Mouse (Mus musculus): ENCODE data around the gene Gm7247. TPM values are rescaled to one million over a fixed set of nuclear protein-coding genes. Genes with fewer than 3 reads are reported as not detected.

Gm7247 gene
- polyA plus RNA-seq, 1 experiment, result not detected

- no peaks in the 10 kb centered on the region for H3K36me3 ChIP-seq (ENCODE audit: control insufficient read depth, insufficient read depth)
Observed at GRCm38 (mm10) chr14:51382805-51383204, 21.2 kb downstream of the Gm7247 start.

GRCm38 (mm10) chr14:51384351-51384750, 22.8 kb downstream of the Gm7247 start:
- no peak overlapping the region for H3ac ChIP-seq (ENCODE audit: control insufficient read depth, insufficient read length)
- H3K4me3 ChIP-seq, result no peak overlapping the region
- H3K27me3 ChIP-seq (ENCODE audit: control insufficient read depth, insufficient read depth, insufficient read length), result no peaks in the 10 kb centered on the region
- TF ChIP-seq POLR2A (IDR thresholded peaks at IDR 0.05; ENCODE audit: insufficient read length, low read depth) (no peak), E2F4 (IDR thresholded peaks at IDR 0.05; ENCODE audit: insufficient read depth) (no peak), SRF (IDR thresholded peaks at IDR 0.05; ENCODE audit: control insufficient read depth, insufficient read length, low read depth) (no peak), CEBPB (IDR thresholded peaks at IDR 0.05; ENCODE audit: insufficient read depth, poor library complexity, severe bottlenecking) (no peak), MYOD1 (IDR thresholded peaks at IDR 0.05; ENCODE audit: control insufficient read depth in 1 of 3, insufficient read length in 2 of 3, low read depth in 2 of 3) (no peak), REST (IDR thresholded peaks at IDR 0.05; ENCODE audit: insufficient read depth, insufficient read length) (no peak), MYOG (IDR thresholded peaks at IDR 0.05; ENCODE audit: control insufficient read depth in 1 of 3, insufficient read depth in 1 of 3, insufficient read length in 2 of 3, low read depth in 2 of 3) (no peak), TCF12 (IDR thresholded peaks at IDR 0.05; ENCODE audit: insufficient read depth, poor library complexity, severe bottlenecking) (no peak), USF1 (IDR thresholded peaks at IDR 0.05; ENCODE audit: low read depth) (no peak), MAX (IDR thresholded peaks at IDR 0.05; ENCODE audit: low read depth) (no peak), TCF3 (IDR thresholded peaks at IDR 0.05; ENCODE audit: insufficient read length, low read depth) (no peak), POLR2AphosphoS2 (IDR thresholded peaks at IDR 0.05; ENCODE audit: insufficient read length, low read depth) (no peak)
- no peaks in the 10 kb centered on the region for H3K79me2 ChIP-seq (ENCODE audit: control insufficient read depth, insufficient read depth)
- H3K4me2 ChIP-seq (ENCODE audit: low read depth), result no peak overlapping the region
- no peaks in the 10 kb centered on the region for H3K36me3 ChIP-seq (ENCODE audit: control insufficient read depth, insufficient read depth)

More at GRCm38 (mm10) chr14:51382805-51383204, 21.2 kb downstream of the Gm7247 start:
- Histone ChIP-seq H3K79me2 (ENCODE audit: control insufficient read depth, insufficient read depth) (no peaks in the 10 kb centered on the region), H3ac (ENCODE audit: control insufficient read depth, insufficient read length) (no peak overlapping the region), H3K4me3 (no peak overlapping the region), H3K4me2 (ENCODE audit: low read depth) (no peak overlapping the region), H3K27me3 (ENCODE audit: control insufficient read depth, insufficient read depth, insufficient read length) (no peaks in the 10 kb centered on the region)
- TF ChIP-seq POLR2AphosphoS2 (IDR thresholded peaks at IDR 0.05; ENCODE audit: insufficient read length, low read depth) (no peak), MYOD1 (IDR thresholded peaks at IDR 0.05; ENCODE audit: control insufficient read depth in 1 of 3, insufficient read length in 2 of 3, low read depth in 2 of 3) (no peak), MYOG (IDR thresholded peaks at IDR 0.05; ENCODE audit: control insufficient read depth in 1 of 3, insufficient read depth in 1 of 3, insufficient read length in 2 of 3, low read depth in 2 of 3) (no peak), CEBPB (IDR thresholded peaks at IDR 0.05; ENCODE audit: insufficient read depth, poor library complexity, severe bottlenecking) (no peak), E2F4 (IDR thresholded peaks at IDR 0.05; ENCODE audit: insufficient read depth) (no peak), REST (IDR thresholded peaks at IDR 0.05; ENCODE audit: insufficient read depth, insufficient read length) (no peak), USF1 (IDR thresholded peaks at IDR 0.05; ENCODE audit: low read depth) (no peak), MAX (IDR thresholded peaks at IDR 0.05; ENCODE audit: low read depth) (no peak), TCF12 (IDR thresholded peaks at IDR 0.05; ENCODE audit: insufficient read depth, poor library complexity, severe bottlenecking) (no peak), TCF3 (IDR thresholded peaks at IDR 0.05; ENCODE audit: insufficient read length, low read depth) (no peak), SRF (IDR thresholded peaks at IDR 0.05; ENCODE audit: control insufficient read depth, insufficient read length, low read depth) (no peak), POLR2A (IDR thresholded peaks at IDR 0.05; ENCODE audit: insufficient read length, low read depth) (no peak)

GRCm38 (mm10) chr14:51385741-51386140, 24.2 kb downstream of the Gm7247 start:
- no peaks in the 10 kb centered on the region for H3K79me2 ChIP-seq (ENCODE audit: control insufficient read depth, insufficient read depth)
- no peaks in the 10 kb centered on the region for H3K27me3 ChIP-seq (ENCODE audit: control insufficient read depth, insufficient read depth, insufficient read length)
- no peak overlapping the region for H3K4me2 ChIP-seq (ENCODE audit: low read depth)
- no peak overlapping the region for H3K4me3 ChIP-seq
- no peaks in the 10 kb centered on the region for H3K36me3 ChIP-seq (ENCODE audit: control insufficient read depth, insufficient read depth)
- no peak overlapping the region for H3ac ChIP-seq (ENCODE audit: control insufficient read depth, insufficient read length)
- TF ChIP-seq USF1 (IDR thresholded peaks at IDR 0.05; ENCODE audit: low read depth) (no peak), SRF (IDR thresholded peaks at IDR 0.05; ENCODE audit: control insufficient read depth, insufficient read length, low read depth) (no peak), MAX (IDR thresholded peaks at IDR 0.05; ENCODE audit: low read depth) (no peak), POLR2A (IDR thresholded peaks at IDR 0.05; ENCODE audit: insufficient read length, low read depth) (no peak), TCF12 (IDR thresholded peaks at IDR 0.05; ENCODE audit: insufficient read depth, poor library complexity, severe bottlenecking) (no peak), MYOD1 (IDR thresholded peaks at IDR 0.05; ENCODE audit: control insufficient read depth in 1 of 3, insufficient read length in 2 of 3, low read depth in 2 of 3) (no peak), MYOG (IDR thresholded peaks at IDR 0.05; ENCODE audit: control insufficient read depth in 1 of 3, insufficient read depth in 1 of 3, insufficient read length in 2 of 3, low read depth in 2 of 3) (no peak), TCF3 (IDR thresholded peaks at IDR 0.05; ENCODE audit: insufficient read length, low read depth) (no peak), CEBPB (IDR thresholded peaks at IDR 0.05; ENCODE audit: insufficient read depth, poor library complexity, severe bottlenecking) (no peak), POLR2AphosphoS2 (IDR thresholded peaks at IDR 0.05; ENCODE audit: insufficient read length, low read depth) (no peak), REST (IDR thresholded peaks at IDR 0.05; ENCODE audit: insufficient read depth, insufficient read length) (no peak), E2F4 (IDR thresholded peaks at IDR 0.05; ENCODE audit: insufficient read depth) (no peak)

- Histone ChIP-seq H3K4me3 (no peak overlapping the region), H3K36me3 (ENCODE audit: control insufficient read depth, insufficient read depth) (no peaks in the 10 kb centered on the region), H3K79me2 (ENCODE audit: control insufficient read depth, insufficient read depth) (no peaks in the 10 kb centered on the region), H3K4me2 (ENCODE audit: low read depth) (no peak overlapping the region), H3K27me3 (ENCODE audit: control insufficient read depth, insufficient read depth, insufficient read length) (no peaks in the 10 kb centered on the region), H3ac (ENCODE audit: control insufficient read depth, insufficient read length) (no peak overlapping the region)
- no peak for TF ChIP-seq POLR2AphosphoS2 (IDR thresholded peaks at IDR 0.05; ENCODE audit: insufficient read length, low read depth)
- no peak for TF ChIP-seq MYOG (IDR thresholded peaks at IDR 0.05; ENCODE audit: control insufficient read depth in 1 of 3, insufficient read depth in 1 of 3, insufficient read length in 2 of 3, low read depth in 2 of 3)
- TF ChIP-seq E2F4 (IDR thresholded peaks at IDR 0.05; ENCODE audit: insufficient read depth), result no peak
- TF ChIP-seq SRF (IDR thresholded peaks at IDR 0.05; ENCODE audit: control insufficient read depth, insufficient read length, low read depth), result no peak
- TF ChIP-seq MAX (IDR thresholded peaks at IDR 0.05; ENCODE audit: low read depth), result no peak
Observed at GRCm38 (mm10) chr14:51387768-51388167, 26.2 kb downstream of the Gm7247 start.

All from myocyte (in vitro differentiated cells).